Mouse (Mus musculus): ENCODE measurements at regions not wholly inside any gene's neighbourhood (a gene's known extent, or its start where the extent isn't known, plus 50 kb on each side); places are given as distances from the start of the nearest gene placed in this dataset.

DNA sequence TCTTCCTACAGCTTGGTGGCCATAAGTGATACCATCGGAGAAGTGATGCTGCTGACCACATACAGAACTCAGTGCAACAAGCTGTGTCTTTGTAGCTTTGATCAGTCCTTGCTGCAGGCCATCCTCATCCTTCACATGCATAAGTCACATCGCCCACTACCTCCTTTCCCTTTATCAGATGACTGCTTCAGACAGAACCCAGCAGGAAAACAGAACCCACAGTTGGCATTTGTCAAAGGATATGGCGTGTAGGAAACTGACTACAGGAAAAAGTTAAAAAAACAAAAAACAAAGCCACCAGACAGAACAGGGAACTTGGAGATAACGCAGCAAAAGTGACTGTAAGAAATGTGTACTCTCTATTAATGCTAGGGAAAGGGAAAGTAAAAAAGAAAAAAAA is 136.1 kb upstream of the Mocs2 start:
- Histone ChIP-seq H3K9me3 (no peaks in the 10 kb centered on the region), H3K36me3 (replicated peaks) (no peaks in the 10 kb centered on the region), H3K4me1 (no peaks in the 10 kb centered on the region), H3K4me2 (no peak overlapping the region), H3K27me3 (replicated peaks) (no peaks in the 10 kb centered on the region), H3K4me3 (no peak overlapping the region), H3K9ac (no peak overlapping the region), H3K27ac (no peak overlapping the region)
- WGBS, result 90% methylated on average over 4 of the region's 4 CpGs
- no peak for ATAC-seq (replicated peaks)

DNA sequence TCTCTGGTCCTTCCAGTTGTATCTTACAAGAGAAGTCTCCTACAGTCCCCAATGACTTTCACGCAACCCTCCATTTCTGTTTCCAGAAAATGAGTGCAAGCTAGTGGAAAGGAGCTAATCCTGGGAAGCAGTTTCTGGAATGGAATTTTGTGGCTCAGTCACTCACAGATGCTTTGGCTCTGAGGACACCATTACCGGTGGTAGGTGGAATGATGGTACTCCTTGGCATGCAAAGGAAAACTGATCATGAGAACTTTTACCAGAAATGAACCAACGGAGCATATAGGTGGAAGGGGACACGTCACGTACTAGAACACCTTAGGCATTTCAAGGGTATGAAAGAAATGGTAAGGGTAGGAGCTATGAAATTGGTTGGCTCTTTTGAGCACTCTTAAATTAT is 135.1 kb upstream of the Mocs2 start:
- Histone ChIP-seq H3K9me3 (no peaks in the 10 kb centered on the region), H3K4me1 (no peaks in the 10 kb centered on the region), H3K4me3 (no peak overlapping the region), H3K9ac (no peak overlapping the region), H3K4me2 (no peak overlapping the region), H3K27ac (no peak overlapping the region), H3K27me3 (replicated peaks) (no peaks in the 10 kb centered on the region), H3K36me3 (replicated peaks) (no peaks in the 10 kb centered on the region)
- 97% methylated on average over 5 of the region's 5 CpGs for WGBS
- ATAC-seq (replicated peaks), result no peak

GRCm38 (mm10) chr13:114684298-114684697 is 133.7 kb upstream of the Mocs2 start:
- Histone ChIP-seq H3K9me3 (no peaks in the 10 kb centered on the region), H3K9ac (no peak overlapping the region), H3K4me1 (no peaks in the 10 kb centered on the region), H3K27ac (no peak overlapping the region), H3K36me3 (replicated peaks) (no peaks in the 10 kb centered on the region), H3K27me3 (replicated peaks) (no peaks in the 10 kb centered on the region), H3K4me2 (no peak overlapping the region), H3K4me3 (no peak overlapping the region)
- no peak for ATAC-seq (replicated peaks)
- 88% methylated on average over 1 of the region's 1 CpGs for WGBS

DNA sequence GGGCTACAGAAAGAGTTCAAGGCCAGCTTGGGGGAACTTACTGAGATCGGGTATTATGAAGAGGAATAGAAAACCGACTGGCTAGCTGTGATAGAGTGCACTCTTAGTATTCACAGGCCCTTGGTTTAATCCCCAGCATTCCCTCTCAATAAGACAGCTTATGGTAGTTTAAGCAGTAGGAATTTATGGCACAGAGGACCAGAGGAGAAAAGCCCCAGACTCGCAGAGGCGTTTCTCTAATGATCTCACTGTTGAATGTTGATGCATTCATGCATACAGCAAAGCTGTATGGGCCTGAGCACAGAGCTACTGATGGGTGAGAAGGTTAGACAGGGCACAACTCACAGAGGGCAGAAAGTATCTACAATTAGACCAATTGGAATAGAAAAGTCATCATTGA is 132.7 kb upstream of the Mocs2 start:
- ATAC-seq (replicated peaks), result no peak
- Histone ChIP-seq H3K36me3 (replicated peaks) (no peaks in the 10 kb centered on the region), H3K4me3 (no peak overlapping the region), H3K9ac (no peak overlapping the region), H3K27me3 (replicated peaks) (no peaks in the 10 kb centered on the region), H3K4me1 (no peaks in the 10 kb centered on the region), H3K4me2 (no peak overlapping the region), H3K27ac (no peak overlapping the region), H3K9me3 (no peaks in the 10 kb centered on the region)
- 55% methylated on average over 4 of the region's 4 CpGs for WGBS

GRCm38 (mm10) chr13:114712601-114713000 is 105.4 kb upstream of the Mocs2 start:
- Histone ChIP-seq H3K4me2 (no peak overlapping the region), H3K4me3 (no peak overlapping the region), H3K27me3 (replicated peaks) (no peaks in the 10 kb centered on the region), H3K27ac (no peak overlapping the region), H3K9ac (no peak overlapping the region), H3K9me3 (no peaks in the 10 kb centered on the region), H3K36me3 (replicated peaks) (no peaks in the 10 kb centered on the region), H3K4me1 (no peaks in the 10 kb centered on the region)
- ATAC-seq (replicated peaks), result no peak
- 75% methylated on average over 2 of the region's 2 CpGs for WGBS

DNA sequence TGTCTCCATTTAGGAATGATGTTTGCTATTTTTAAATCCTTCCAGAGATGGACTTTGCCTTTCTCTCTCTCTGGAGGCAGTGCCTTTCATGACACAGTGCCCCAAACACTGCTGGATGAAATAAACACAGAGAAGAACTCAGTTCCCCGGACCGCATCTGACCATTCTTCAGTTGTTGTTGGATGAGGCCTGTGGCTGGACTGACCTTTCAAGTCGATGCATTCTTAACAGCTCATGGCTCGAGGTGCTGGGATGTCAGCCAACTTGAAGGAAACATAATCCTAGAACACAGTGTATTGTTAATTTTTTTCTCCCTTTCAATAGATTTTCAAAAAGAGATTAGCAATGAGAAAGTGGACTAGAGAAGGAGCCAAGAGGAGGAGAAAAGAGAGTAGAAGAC is 98.3 kb upstream of the Mocs2 start:
- H3K9me3 ChIP-seq, result no peaks in the 10 kb centered on the region
- H3K36me3 ChIP-seq (replicated peaks), result no peaks in the 10 kb centered on the region
- WGBS, result 39% methylated on average over 4 of the region's 4 CpGs
- H3K27me3 ChIP-seq (replicated peaks), result no peaks in the 10 kb centered on the region
- no peak overlapping the region for H3K4me3 ChIP-seq
- no peaks in the 10 kb centered on the region for H3K4me1 ChIP-seq
- no peak for ATAC-seq (replicated peaks)
- no peak overlapping the region for H3K27ac ChIP-seq
- no peak overlapping the region for H3K4me2 ChIP-seq
- no peak overlapping the region for H3K9ac ChIP-seq

DNA sequence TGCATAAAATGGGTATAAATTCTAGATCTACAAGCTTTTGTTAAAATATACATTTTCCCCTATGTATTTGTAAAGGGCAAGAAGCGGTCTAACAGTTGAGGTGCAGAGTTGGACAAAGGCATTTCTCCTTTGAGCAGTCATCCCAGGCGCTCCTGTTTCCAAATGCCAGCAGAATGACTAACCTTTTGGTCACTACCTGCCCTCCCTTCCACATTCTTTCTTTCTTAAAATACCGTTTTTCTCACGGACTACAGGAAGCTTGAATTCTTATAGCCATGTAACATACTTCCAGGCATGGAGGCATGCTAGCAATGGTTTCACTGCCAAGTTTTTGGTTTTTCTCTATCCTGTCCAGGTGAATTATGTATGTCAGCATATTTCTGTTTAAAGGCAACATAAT is 91.2 kb upstream of the Mocs2 start:
- no peak overlapping the region for H3K4me2 ChIP-seq
- 87% methylated on average over 4 of the region's 4 CpGs for WGBS
- H3K27me3 ChIP-seq (replicated peaks), result no peaks in the 10 kb centered on the region
- no peaks in the 10 kb centered on the region for H3K36me3 ChIP-seq (replicated peaks)
- H3K4me3 ChIP-seq, result no peak overlapping the region
- no peaks in the 10 kb centered on the region for H3K9me3 ChIP-seq
- ATAC-seq (replicated peaks), result no peak
- H3K4me1 ChIP-seq, result no peaks in the 10 kb centered on the region
- H3K27ac ChIP-seq, result no peak overlapping the region
- H3K9ac ChIP-seq, result no peak overlapping the region

- Histone ChIP-seq H3K4me1 (no peaks in the 10 kb centered on the region), H3K27ac (no peak overlapping the region), H3K4me2 (no peak overlapping the region), H3K9ac (no peak overlapping the region), H3K9me3 (no peaks in the 10 kb centered on the region), H3K4me3 (no peak overlapping the region), H3K36me3 (replicated peaks) (no peaks in the 10 kb centered on the region), H3K27me3 (replicated peaks) (no peaks in the 10 kb centered on the region)
- WGBS, result 91% methylated on average over 7 of the region's 7 CpGs
- ATAC-seq (replicated peaks), result no peak
Measured at GRCm38 (mm10) chr13:114735066-114735465, 83.0 kb upstream of the Mocs2 start.

DNA sequence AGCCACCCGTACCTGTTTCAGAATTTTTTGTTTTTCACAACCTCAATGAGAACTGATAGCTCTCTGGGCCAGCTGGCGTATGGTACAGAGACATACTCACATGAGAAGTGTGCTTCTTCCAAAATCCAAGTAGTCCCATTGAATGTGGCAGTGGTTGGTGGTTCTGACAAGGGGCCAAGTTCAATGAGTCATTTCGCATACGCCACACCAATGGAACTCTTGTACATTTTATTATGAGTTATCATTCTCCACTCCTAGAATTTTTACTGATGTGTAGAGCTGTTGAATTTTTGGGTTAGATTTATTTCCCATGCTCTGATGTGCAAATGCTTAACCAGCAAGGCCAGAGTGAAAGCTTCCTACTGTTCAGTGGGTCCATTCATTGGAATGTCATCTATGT is 82.0 kb upstream of the Mocs2 start:
- WGBS, result 94% methylated on average over 4 of the region's 4 CpGs
- H3K36me3 ChIP-seq (replicated peaks), result no peaks in the 10 kb centered on the region

GRCm38 (mm10) chr13:114742534-114742933 is 75.5 kb upstream of the Mocs2 start:
- 47% methylated on average over 3 of the region's 3 CpGs for WGBS
- no peak overlapping the region for H3K4me2 ChIP-seq
- H3K27ac ChIP-seq, result no peak overlapping the region
- H3K4me3 ChIP-seq, result no peak overlapping the region
- no peaks in the 10 kb centered on the region for H3K9me3 ChIP-seq
- no peak for ATAC-seq (replicated peaks)
- H3K27me3 ChIP-seq (replicated peaks), result no peaks in the 10 kb centered on the region
- H3K36me3 ChIP-seq (replicated peaks), result no peaks in the 10 kb centered on the region
- no peaks in the 10 kb centered on the region for H3K4me1 ChIP-seq
- no peak overlapping the region for H3K9ac ChIP-seq

More for the DNA sequence above, 82.0 kb upstream of the Mocs2 start:
- no peak overlapping the region for H3K4me2 ChIP-seq
- no peaks in the 10 kb centered on the region for H3K9me3 ChIP-seq
- ATAC-seq (replicated peaks), result no peak
- H3K9ac ChIP-seq, result no peak overlapping the region
- no peak overlapping the region for H3K4me3 ChIP-seq
- H3K27me3 ChIP-seq (replicated peaks), result no peaks in the 10 kb centered on the region
- H3K27ac ChIP-seq, result no peak overlapping the region
- H3K4me1 ChIP-seq, result no peaks in the 10 kb centered on the region

GRCm38 (mm10) chr13:114745814-114746213 is 72.2 kb upstream of the Mocs2 start:
- no peaks in the 10 kb centered on the region for H3K4me1 ChIP-seq
- H3K4me3 ChIP-seq, result no peak overlapping the region
- ATAC-seq (replicated peaks), result no peak
- no peak overlapping the region for H3K4me2 ChIP-seq
- H3K9ac ChIP-seq, result no peak overlapping the region
- no peak overlapping the region for H3K27ac ChIP-seq
- 86% methylated on average over 2 of the region's 2 CpGs for whole genome bisulfite sequencing
- no peaks in the 10 kb centered on the region for H3K9me3 ChIP-seq
- no peaks in the 10 kb centered on the region for H3K36me3 ChIP-seq (replicated peaks)
- H3K27me3 ChIP-seq (replicated peaks), result no peaks in the 10 kb centered on the region

- no peak overlapping the region for H3K4me3 ChIP-seq
- H3K9me3 ChIP-seq, result no peaks in the 10 kb centered on the region
- no peaks in the 10 kb centered on the region for H3K4me1 ChIP-seq
- ATAC-seq (replicated peaks), result no peak
- H3K36me3 ChIP-seq (replicated peaks), result no peaks in the 10 kb centered on the region
- H3K9ac ChIP-seq, result no peak overlapping the region
- H3K4me2 ChIP-seq, result no peak overlapping the region
- no peaks in the 10 kb centered on the region for H3K27me3 ChIP-seq (replicated peaks)
- H3K27ac ChIP-seq, result no peak overlapping the region
Measured at GRCm38 (mm10) chr13:114757459-114757858, 60.6 kb upstream of the Mocs2 start.

DNA sequence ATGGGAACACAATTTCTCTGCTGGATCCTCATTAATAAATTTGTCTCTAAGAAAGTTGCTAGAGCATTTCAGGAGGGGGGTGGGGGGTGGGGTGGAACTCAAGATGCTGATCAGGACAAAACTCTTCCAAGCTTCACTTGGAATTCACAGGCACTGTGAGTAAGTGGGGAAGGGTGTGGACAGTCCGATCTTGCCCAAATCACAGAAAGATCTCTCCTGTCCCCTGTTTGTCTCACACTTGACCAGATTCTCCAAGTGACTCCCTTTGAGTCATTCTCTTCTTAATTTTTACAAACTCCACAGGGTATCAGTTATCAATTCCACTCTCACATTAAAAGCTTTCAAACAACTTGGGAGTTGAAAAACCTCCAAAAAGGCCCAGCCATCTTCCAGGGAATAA is 58.1 kb upstream of the Mocs2 start:
- no peak overlapping the region for H3K27ac ChIP-seq
- no peak overlapping the region for H3K9ac ChIP-seq
- no peaks in the 10 kb centered on the region for H3K4me1 ChIP-seq
- H3K27me3 ChIP-seq (replicated peaks), result no peaks in the 10 kb centered on the region
- H3K9me3 ChIP-seq, result no peaks in the 10 kb centered on the region
- H3K4me2 ChIP-seq, result no peak overlapping the region
- no peak overlapping the region for H3K4me3 ChIP-seq
- 88% methylated on average over 1 of the region's 1 CpGs for WGBS
- ATAC-seq (replicated peaks), result no peak
- H3K36me3 ChIP-seq (replicated peaks), result no peaks in the 10 kb centered on the region

DNA sequence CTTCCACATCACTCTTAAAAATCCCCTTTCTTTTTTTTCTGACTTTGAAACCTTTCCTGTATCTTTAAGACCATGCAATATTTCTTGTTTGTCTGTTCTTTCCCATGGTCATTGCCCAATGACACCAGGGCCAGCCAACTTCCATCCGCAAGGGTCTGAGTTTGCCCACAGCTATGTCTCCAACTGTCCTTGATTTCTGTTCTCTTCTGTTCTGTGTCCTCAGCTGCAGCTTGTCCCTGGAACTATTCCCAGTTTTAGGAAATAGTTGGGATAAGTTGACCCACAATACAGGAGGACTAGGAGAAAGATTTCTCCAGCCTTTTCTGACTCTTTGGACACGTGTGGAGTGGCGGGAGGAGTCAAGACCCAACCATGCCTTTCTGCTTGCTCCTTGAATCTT is 57.1 kb upstream of the Mocs2 start:
- no peak overlapping the region for H3K4me3 ChIP-seq
- no peaks in the 10 kb centered on the region for H3K27me3 ChIP-seq (replicated peaks)
- H3K9ac ChIP-seq, result no peak overlapping the region
- no peak overlapping the region for H3K27ac ChIP-seq
- H3K4me1 ChIP-seq, result no peaks in the 10 kb centered on the region
- ATAC-seq (replicated peaks), result no peak
- H3K4me2 ChIP-seq, result no peak overlapping the region
- WGBS, result 83% methylated on average over 3 of the region's 3 CpGs
- no peaks in the 10 kb centered on the region for H3K9me3 ChIP-seq
- H3K36me3 ChIP-seq (replicated peaks), result no peaks in the 10 kb centered on the region
